Mouse (Mus musculus): ENCODE measurements around the gene Igfbp5.
A peak's percentile ranks its signal among the peaks of the same experiment; 100 is the strongest.

DNA sequence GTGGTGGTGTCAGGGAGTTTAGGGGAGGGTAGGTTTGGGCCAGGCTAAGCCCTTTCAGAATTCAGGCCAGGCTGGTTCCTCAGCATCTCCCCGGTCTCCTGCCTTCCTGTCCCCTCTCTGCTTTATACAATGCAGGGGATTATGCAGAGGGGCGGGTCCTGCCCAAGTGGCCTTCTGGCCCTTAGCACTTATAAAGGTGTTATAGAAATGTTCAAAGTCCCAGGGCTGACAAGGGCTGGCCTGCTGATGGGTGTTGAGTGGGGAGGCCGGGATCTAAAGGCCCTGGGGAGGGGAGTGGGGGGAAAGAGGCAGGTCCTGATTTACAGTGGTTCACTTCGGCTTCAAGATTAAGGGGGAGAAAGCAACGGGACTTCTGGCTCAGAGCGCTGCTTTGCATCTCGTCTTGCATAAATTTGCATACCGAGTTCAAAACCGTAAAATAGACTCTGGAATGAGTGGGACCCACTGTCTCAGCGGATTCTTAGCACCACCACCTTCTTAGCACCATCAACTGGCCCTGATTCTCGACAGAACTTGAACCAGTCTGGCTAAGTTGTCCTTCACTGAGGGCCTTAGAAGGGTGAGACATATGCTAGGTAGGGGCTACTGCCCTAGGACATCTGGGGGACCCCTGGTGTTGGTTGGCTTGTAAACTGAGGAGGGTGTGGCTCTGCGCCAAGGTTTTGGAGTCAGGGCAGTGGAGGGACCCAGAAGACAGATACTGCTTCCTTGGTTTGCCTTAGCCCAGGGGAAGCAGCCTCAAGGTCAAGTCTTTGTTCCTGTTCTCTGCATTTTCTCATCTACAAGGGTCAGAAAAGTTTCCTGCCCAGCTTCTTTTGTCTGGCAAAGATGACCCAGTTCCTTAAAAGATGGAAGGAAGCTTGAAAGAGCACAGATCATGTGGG lies 47.0 kb downstream of the Igfbp5 start:
- no peak for TF ChIP-seq CTCF (IDR thresholded peaks at IDR 0.05; ENCODE audit: low read depth, low read length)
- TF ChIP-seq EP300 (IDR thresholded peaks at IDR 0.05; ENCODE audit: insufficient read depth, low read depth, low read length) = peak; percentile 60; the same call in 1 of the 2 replicates
- no peak for TF ChIP-seq POLR2A (IDR thresholded peaks at IDR 0.05; ENCODE audit: insufficient read depth, low read length)
